14 mouse cellular contexts compared by ENCODE assay signal in the genomic region with DNA sequence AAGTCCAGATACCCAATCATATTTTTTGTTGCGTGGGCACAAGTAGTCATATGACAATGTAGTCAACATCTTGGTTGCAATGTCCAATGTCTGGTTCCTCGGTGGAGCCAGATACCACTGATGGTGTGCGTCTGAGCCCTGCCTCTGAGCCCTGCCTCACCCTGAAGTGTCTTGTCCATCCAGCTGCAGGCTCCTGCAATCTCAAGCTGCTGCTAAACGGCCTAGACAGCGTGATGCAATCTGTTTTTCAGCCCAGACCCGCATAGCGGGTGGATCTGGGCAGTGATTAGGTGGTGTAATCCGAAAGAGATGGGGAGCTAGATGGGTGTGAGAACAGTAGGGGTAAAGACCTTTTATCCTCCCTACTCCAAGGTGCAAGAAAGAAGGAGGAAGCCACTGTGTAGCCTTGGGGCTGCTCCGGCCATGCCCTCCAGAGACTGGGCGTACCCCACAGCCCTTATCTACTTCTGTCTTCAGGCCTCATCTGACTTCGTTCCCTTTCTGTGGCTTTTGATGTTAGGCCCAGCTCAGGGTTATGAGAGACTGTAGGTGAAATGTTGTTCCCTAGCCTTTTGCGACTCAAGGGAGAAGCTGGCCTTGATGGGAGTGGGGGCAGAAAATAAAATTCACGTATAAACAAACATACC.
DNase-seq lines count a peak whose midpoint lies in the region; ATAC-seq and TF ChIP-seq lines count a peak whose summit lies in the region.
"Had no signal": no experiment of that assay in that cellular context is flagged by ENCODE, and none has a peak within 500 bp of the region (broad histone marks: within the 10 kb centered on the region; RNA-seq: fewer than 3 reads in every experiment).

No protein-coding gene starts in this region.

- 0 out of 2 replicates have a peak, but pooled peaks have one; percentile 14 for ATAC-seq in heart, embryonic 15.5 days (replicated peaks; ENCODE audit: insufficient number of reproducible peaks, insufficient read depth, low FRiP score, low read depth)
- no peak for ATAC-seq in embryonic facial prominence, embryonic 13.5 days (ENCODE audit: insufficient number of reproducible peaks, insufficient read depth, low FRiP score, low TSS enrichment, low read depth)
- peak; percentile 79 for ATAC-seq in liver, embryonic 14.5 days (ENCODE audit: insufficient read depth)

- no peak for TF ChIP-seq CTCF in liver, embryonic 14.5 days (IDR thresholded peaks at IDR 0.05; ENCODE audit: low read depth)

- no peaks in the 10 kb centered on the region for H3K9me3 ChIP-seq in heart, embryonic 15.5 days (replicated peaks)
- no peaks in the 10 kb centered on the region for H3K9me3 ChIP-seq in embryonic facial prominence, embryonic 13.5 days
- H3K9me3 ChIP-seq in liver, embryonic 14.5 days (ENCODE audit: control insufficient read depth, low read length) = no peaks in the 10 kb centered on the region
- H3K9me3 ChIP-seq: kidney, embryonic 15.5 days had no signal

- H3K27ac ChIP-seq in heart, embryonic 15.5 days = no peak overlapping the region
- H3K27ac ChIP-seq in embryonic facial prominence, embryonic 13.5 days = 0 out of 2 replicates have a peak overlapping the region, but pooled peaks have one; percentile 28
- H3K27ac ChIP-seq in liver, embryonic 14.5 days = no peak overlapping the region
- H3K27ac ChIP-seq: kidney, embryonic 15.5 days; macrophage had no signal

- no peaks in the 10 kb centered on the region for H3K36me3 ChIP-seq in heart, embryonic 15.5 days
- H3K36me3 ChIP-seq in embryonic facial prominence, embryonic 13.5 days = 0 out of 2 replicates have a peak, but pooled peaks cover 4% of the 10 kb centered on the region
- H3K36me3 ChIP-seq in liver, embryonic 14.5 days (replicated peaks; ENCODE audit: control insufficient read depth, insufficient read depth, low read depth) = no peaks in the 10 kb centered on the region
- H3K36me3 ChIP-seq: kidney, embryonic 15.5 days had no signal

- intact Hi-C loops in heart, postnatal 25 days (cut with DNase I) = no loop called here
- intact Hi-C loops in left cerebral cortex, postnatal 10 days (cut with DNase I) = no loop called here

- H3K4me2 ChIP-seq in heart, embryonic 15.5 days = no peak overlapping the region
- no peak overlapping the region for H3K4me2 ChIP-seq in embryonic facial prominence, embryonic 13.5 days
- H3K4me2 ChIP-seq in liver, embryonic 14.5 days (ENCODE audit: low read depth) = peak overlapping the region; percentile 8; the same call in 1 of the 2 replicates
- H3K4me2 ChIP-seq: kidney, embryonic 15.5 days had no signal

- TF ChIP-seq EP300 in liver, embryonic 14.5 days (IDR thresholded peaks at IDR 0.05; ENCODE audit: low read depth) = no peak

- 62% methylated on average over 13 of the region's 13 CpGs for WGBS in heart, embryonic 15.5 days
- 75% methylated on average over 13 of the region's 13 CpGs for WGBS in embryonic facial prominence, embryonic 13.5 days
- 28% methylated on average over 13 of the region's 13 CpGs for WGBS in liver, embryonic 14.5 days (ENCODE audit: insufficient replicate concordance)

- H3K4me1 ChIP-seq in heart, embryonic 15.5 days (replicated peaks) = peaks cover 45% of the 10 kb centered on the region
- peaks cover 91% of the 10 kb centered on the region for H3K4me1 ChIP-seq in embryonic facial prominence, embryonic 13.5 days
- peaks cover 18 to 25% of the 10 kb centered on the region in 2 experiments for H3K4me1 ChIP-seq in liver, embryonic 14.5 days (replicated peaks; ENCODE audit: control insufficient read depth in 2 of 2, insufficient read depth in 2 of 2, low read length in 1 of 2)

- no peak overlapping the region for H3K9ac ChIP-seq in heart, embryonic 15.5 days
- no peak overlapping the region for H3K9ac ChIP-seq in embryonic facial prominence, embryonic 13.5 days
- no peak overlapping the region for H3K9ac ChIP-seq in liver, embryonic 14.5 days (replicated peaks)
- H3K9ac ChIP-seq: kidney, embryonic 15.5 days had no signal

- H3K27me3 ChIP-seq in heart, embryonic 15.5 days = no peaks in the 10 kb centered on the region
- no peaks in the 10 kb centered on the region for H3K27me3 ChIP-seq in embryonic facial prominence, embryonic 13.5 days
- H3K27me3 ChIP-seq in liver, embryonic 14.5 days (ENCODE audit: control insufficient read depth, insufficient read depth, low read length) = no peaks in the 10 kb centered on the region
- H3K27me3 ChIP-seq: kidney, embryonic 15.5 days had no signal

- H3K4me3 ChIP-seq in heart, embryonic 15.5 days = no peak overlapping the region
- H3K4me3 ChIP-seq in embryonic facial prominence, embryonic 13.5 days = no peak overlapping the region
- H3K4me3 ChIP-seq in liver, embryonic 14.5 days (ENCODE audit: insufficient read depth in 1 of 2, low read depth in 2 of 2, low read length in 2 of 2) = no peak overlapping the region
- H3K4me3 ChIP-seq: erythroblast, embryonic 14.5 days; kidney, embryonic 15.5 days had no signal

- DNase-seq in heart, postnatal 25 days (ENCODE audit: low spot score) = no peak
- peak; percentile 87 for DNase-seq in MEL-GATA-1-ER (ENCODE audit: extremely low read depth, low read depth)
- DNase-seq in liver, embryonic 14.5 days (ENCODE audit: low read depth in 3 of 3, low spot score in 3 of 3) = peak; percentile 10 to 13 (median 11)
- DNase-seq in cerebellum, postnatal 10 days = no peak
- DNase-seq in embryo, embryonic 9.5 days (ENCODE audit: extremely low spot score) = no peak
- no peak for DNase-seq in left cerebral cortex, postnatal 10 days (ENCODE audit: extremely low spot score in 1 of 2, low spot score in 2 of 2)
- DNase-seq: cerebellum, adult 11 months; gastrocnemius, postnatal 25 days; heart, postnatal 4 days had no signal

Comparison
In these comparisons a context has a peak if more than half of its experiments do, and no peak if none do; other contexts are left out.
1. DNase-seq: peak in MEL-GATA-1-ER (single experiment) and liver, embryonic 14.5 days (3 of 3); none in heart, postnatal 25 days (single experiment), cerebellum, postnatal 10 days (0 of 2), embryo, embryonic 9.5 days (single experiment) and left cerebral cortex, postnatal 10 days (0 of 2).